15 mouse cellular contexts compared by ENCODE assay signal in genomic region chr8:78912470-78912869, GRCm38 (mm10).
"Had no signal": no experiment of that assay in that cellular context is flagged by ENCODE, and none has a peak within 500 bp of the region (broad histone marks: within the 10 kb centered on the region; RNA-seq: fewer than 3 reads in every experiment).

No protein-coding gene starts in this region.

- H3K9me3 ChIP-seq: neural tube, embryonic 15.5 days; stomach, embryonic 15.5 days had no signal

- H3K4me1 ChIP-seq: neural tube, embryonic 15.5 days; stomach, embryonic 15.5 days had no signal

- H3K27ac ChIP-seq: neural tube, embryonic 15.5 days; stomach, embryonic 15.5 days; stomach, postnatal 0 days had no signal

- H3K4me3 ChIP-seq: neural tube, embryonic 15.5 days; stomach, embryonic 15.5 days had no signal

- H3K27me3 ChIP-seq: neural tube, embryonic 15.5 days; stomach, embryonic 15.5 days had no signal

- H3K9ac ChIP-seq: neural tube, embryonic 15.5 days; stomach, embryonic 15.5 days had no signal

- H3K36me3 ChIP-seq: neural tube, embryonic 15.5 days; stomach, embryonic 15.5 days had no signal

- DNase-seq: retina, postnatal 1 day; right cerebral cortex, adult 18-20 months; right cerebral cortex, postnatal 14 days; right cerebral cortex, postnatal 25 days; right cerebral cortex, postnatal 4 days; spleen, adult 18-20 months; thymus, adult 18-20 months; thymus, adult 2 months; thymus, postnatal 14 days; thymus, postnatal 25 days; thymus, postnatal 36 days; thymus, postnatal 4 days had no signal
